Mouse (Mus musculus) layer of hippocampus, adult 8-10 months (tissue): ENCODE measurements at regions not wholly inside any gene's neighbourhood (a gene's known extent, or its start where the extent isn't known, plus 50 kb on each side); places are given as distances from the start of the nearest gene placed in this dataset.
"Not testable (repeated sequence)": the region's sequence is repeated elsewhere in the genome, so short reads cannot be mapped to it uniquely, and the experiment has no call there.

ENCODE experiments used
- DNase-seq, 2 experiments: peaks; one replicate each; pipeline ENCODE4 v3.0.0; 2022; ENCODE audit warnings: low spot score in 2 of 2

GRCm38 (mm10) chr8:34651750-34652149, 540.2 kb upstream of the Gm10131 start:
- no peak for DNase-seq

DNA sequence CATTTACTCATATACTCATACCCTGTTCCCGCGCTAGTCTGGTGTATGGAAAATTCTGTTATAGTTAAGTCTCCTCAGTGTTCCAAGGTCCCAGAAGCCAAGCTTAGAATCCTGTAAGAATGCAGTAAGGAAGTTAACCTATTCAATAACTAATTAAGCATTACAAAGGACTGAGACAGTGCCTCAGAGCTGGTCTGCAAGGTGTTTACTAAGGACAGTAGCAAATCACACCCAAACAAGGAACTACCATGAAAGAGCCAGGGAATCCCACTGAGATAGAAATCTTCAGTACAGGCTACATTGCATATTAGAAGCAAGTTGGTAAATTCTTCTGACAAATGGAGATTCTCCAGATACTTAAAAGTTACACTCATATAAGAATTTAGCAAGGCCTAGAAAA, 516.7 kb upstream of the Gm10131 start:
- not testable (repeated sequence) for DNase-seq

DNA sequence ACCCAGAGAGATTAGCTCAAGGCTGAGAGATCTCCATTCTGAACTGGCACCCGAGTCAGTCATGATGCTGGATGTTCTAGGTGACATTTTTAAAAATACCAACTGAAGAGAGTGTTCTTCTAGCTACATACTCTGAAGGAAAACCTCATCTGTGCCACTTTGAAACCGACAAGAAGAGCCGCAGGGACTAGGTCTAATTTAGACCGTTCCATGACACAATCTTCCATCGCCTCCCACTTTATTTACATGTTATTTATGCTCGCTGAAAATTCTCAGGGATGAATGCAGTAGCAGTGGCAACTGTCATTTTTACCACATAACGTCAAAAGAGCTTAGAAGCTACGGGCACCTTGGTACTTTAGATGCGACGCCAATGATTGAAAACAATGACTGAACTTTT, 514.1 kb upstream of the Gm10131 start:
- no peak for DNase-seq

DNA sequence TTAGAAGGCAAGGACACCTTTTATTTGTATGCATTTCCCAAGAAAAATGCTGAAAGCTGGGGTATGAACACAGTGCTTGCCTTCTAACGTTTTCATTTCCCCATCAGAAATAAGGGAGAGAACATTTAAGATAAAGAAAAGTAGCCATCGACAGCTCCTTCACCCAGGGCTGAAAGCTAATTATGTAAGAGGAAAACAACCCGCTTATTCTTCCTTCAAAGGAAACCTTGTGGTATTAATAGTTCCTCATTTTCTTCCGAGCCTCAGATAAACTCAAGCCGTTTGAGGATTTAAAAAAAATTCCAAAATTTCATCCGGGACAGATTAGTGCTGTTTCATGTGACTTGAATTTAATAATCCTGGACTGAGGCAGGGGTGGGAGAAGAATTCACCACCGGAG, 512.2 kb upstream of the Gm10131 start:
- DNase-seq, result no peak

GRCm38 (mm10) chr8:34622177-34623114, 510.9 kb upstream of the Gm10131 start:
- no peak for DNase-seq

GRCm38 (mm10) chr8:34618046-34618445, 506.5 kb upstream of the Gm10131 start:
- no peak for DNase-seq

- no peak for DNase-seq
Measured at GRCm38 (mm10) chr8:34614987-34615386, 503.4 kb upstream of the Gm10131 start.

DNA sequence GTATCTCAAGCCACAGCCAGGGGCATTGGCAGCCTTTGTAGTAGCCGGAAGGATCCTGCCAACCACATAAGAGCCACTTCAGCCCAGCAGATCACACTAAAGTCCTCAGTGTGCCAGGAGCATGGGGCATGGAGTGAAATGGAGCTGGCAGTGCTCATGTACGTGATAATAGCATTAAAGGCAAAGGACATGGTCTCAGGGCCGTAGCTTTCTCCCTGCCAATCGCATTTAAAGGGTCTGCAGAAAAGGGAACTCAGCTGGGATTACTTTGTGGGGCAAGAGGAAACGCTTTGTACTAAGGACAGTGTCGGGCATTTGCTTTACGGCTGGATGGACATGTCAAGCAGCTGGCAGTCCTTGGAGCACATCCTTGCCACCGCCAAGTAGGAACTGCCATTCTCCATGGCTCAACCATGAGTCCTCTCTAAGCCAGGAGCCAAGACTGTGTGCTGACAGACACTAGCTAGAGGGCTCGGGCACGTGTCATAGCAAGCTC, 502.5 kb upstream of the Gm10131 start:
- no peak for DNase-seq

DNA sequence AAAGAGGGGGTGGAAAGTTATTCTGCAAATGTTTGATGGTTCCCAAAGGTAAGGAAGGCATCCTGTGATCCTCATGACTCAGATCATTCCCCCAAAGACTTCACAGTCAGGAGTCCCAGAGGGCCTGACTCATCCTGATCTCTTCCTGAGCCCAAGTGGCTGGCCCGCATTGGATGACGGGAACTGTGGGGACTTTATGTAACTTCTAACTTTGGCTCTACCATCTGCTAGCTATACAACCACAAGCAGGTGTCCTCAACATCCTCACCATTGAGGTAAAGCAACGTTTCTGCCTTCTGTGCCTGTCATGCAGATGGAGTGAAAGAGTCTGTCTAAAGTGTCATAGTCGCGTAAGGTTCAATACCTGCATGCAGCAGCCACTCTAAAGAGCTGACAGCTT, 501.6 kb upstream of the Gm10131 start:
- peak; percentile 37 to 41 for DNase-seq

DNA sequence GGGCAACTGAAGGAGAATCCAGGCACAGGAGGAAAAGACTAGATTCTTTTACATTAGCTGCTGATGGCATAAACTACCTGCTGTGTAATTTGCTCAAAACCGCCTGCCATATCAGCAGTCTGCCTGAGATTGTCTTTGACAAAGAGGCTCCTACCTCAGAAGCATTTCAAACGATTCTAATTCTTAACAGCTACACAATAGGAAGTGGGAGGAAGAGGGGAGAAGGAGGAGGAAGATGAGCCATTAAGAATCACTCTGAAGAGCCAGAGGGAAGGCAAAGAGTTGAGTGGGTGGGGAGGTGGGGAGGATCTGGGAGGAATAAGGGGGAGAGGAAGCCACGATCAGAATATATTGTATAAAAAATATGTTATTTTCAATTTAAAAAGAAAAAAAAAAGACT, 500.9 kb upstream of the Gm10131 start:
- no peak for DNase-seq

GRCm38 (mm10) chr8:34610186-34610585, 498.6 kb upstream of the Gm10131 start:
- no peak for DNase-seq

DNA sequence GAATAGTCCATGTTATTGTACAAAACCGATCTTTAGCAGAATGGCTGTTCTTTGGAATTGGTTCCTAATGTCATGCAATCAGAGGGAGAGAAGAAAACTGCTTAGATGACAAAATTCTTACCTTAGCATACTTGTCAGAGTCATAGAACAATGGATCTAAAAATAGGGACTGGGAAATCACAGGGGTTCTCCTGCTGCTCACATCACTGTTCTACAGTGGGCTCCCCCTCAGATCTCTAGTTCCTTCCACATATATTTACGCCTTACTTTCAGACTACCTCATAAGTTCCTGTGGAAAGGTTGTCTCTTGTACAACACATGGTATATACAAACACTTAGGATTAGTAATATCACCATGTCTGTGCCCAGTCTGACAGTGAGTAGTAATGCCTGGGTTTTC, 495.9 kb upstream of the Gm10131 start:
- no peak for DNase-seq

DNA sequence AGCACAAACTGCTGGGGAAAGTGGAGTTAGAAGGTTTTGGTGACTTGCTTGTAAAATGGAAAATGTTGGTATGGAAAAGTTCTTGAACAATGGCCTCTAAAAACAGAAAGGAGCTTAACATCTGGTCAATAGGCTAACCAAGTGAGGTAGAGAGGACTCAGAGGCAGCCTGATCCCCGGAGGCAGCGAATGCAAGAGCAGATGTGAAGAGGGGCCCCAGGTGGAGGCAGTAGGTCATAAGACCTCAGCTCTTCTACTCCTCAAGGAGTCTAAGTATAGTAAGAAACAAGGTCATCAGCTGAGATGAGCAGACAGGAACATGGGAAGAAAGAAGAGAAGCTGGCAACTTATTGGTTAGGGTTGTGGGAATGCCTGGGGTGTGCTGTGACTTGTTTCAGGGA, 493.5 kb upstream of the Gm10131 start:
- DNase-seq, result no peak

DNA sequence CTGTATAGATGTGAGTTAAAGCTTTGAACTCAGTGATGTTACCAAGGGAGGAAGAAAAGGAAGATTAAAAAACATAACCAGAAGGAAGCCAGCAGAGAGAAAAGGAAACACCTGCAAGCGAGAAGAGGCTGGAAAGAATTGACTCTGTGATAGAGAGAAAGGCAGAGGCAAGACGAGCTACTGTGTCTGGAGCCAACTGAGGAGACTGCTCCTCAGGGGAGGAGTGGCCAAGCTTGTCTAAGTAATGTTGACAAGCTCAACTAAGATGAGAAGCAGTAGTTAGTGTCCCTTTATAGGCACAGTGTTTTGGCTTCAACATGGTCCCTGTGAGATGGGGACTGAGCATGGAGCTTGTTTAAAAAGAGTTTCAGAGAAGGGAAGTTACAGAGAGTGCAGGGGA, 493.0 kb upstream of the Gm10131 start:
- no peak for DNase-seq

- DNase-seq, result no peak
Measured at GRCm38 (mm10) chr8:34601426-34601953, 490.0 kb upstream of the Gm10131 start.

- no peak for DNase-seq
Measured at GRCm38 (mm10) chr8:34600880-34601279, 489.3 kb upstream of the Gm10131 start.

DNA sequence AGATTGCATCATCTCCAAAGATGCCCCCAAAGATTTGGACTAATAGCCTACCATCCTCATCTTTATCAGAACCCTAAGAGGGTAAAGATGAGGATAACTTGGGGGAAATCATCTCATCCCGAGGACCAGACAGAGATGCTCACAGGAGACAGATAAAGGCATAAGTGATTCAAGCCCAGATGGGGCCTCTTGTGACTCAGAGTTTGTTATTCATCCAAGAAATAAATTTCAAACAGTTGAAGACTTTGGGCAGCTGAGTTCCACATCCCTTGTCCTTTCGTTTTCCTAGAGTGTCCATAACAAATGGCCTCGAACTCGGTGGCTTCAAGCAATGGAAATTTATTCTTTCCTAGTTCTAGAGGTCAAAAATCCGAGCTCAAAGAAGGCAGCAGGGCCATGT, 485.1 kb upstream of the Gm10131 start:
- no peak for DNase-seq

DNA sequence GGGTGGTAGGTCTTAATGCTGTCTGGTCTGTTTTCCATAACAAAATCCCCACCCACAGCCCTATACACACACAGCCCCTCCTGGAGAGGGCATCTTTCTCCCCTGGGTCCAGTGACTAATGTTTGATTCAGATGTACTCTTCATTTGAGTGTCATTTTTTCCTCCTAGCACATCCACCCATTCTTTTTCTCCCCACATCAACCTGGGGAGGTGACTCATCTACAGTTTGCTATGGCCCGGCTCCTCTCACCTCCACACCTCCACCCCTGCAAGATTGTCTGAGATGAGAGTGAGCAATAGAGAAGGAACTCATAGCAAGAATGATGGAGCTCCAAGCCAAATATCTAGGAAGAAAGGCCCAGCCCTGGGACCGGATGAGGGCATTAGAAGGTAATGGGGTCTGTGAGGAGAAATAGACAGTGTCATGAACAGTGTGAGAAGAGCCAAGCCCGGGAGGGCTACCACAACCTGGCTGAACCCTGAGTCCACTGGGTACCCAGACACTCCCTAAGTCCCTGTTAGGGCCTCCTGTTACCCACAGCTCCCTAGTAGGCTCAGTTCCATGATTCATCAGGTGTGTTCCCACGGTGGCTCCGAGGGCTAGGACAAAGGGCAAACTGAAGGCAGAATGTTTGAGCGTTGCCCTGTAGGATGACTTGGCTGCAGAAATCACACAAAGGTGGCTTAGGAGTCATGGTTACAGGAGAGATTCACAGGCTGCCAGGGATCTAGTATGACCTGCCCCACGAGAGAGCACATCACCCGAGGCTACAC, 479.6 kb upstream of the Gm10131 start:
- no peak for DNase-seq

DNA sequence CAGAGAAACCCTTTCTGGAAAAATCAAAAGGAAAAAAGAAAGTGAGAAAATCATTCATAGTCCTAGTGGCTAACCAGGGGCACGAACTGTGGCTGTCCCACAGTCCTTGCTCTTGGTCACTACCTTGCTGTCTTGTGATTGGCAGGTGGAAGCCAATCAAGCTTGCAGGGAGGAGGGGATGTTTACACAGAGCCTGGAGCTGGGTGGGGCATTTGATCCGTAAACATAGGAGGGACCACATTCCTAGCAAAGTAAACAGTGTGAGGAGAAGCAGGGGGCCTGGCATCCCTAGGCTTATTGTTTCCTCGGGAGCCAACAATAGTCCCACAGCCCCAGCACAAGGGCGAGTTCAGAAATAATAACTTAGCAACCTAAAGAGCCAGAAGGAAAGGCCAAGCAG, 466.5 kb upstream of the Gm10131 start:
- no peak for DNase-seq

DNA sequence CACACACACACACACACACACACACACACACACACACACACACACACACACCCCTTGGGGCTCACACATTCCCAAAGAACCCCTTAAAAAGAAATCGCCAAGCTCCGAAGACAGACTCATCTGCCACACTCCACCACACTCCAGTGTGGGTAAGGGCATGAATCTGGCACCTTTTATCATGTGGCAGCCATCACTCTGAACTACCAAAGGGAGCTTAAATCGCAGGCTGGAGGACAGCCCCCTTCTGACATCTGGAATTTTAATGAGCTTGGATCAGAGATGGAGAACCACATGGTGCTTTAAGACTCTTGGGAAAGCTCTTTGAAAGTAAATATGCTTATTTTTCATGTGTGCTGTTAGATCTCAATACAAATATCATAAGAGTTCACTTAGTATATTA, 462.5 kb upstream of the Gm10131 start:
- DNase-seq, result no peak

DNA sequence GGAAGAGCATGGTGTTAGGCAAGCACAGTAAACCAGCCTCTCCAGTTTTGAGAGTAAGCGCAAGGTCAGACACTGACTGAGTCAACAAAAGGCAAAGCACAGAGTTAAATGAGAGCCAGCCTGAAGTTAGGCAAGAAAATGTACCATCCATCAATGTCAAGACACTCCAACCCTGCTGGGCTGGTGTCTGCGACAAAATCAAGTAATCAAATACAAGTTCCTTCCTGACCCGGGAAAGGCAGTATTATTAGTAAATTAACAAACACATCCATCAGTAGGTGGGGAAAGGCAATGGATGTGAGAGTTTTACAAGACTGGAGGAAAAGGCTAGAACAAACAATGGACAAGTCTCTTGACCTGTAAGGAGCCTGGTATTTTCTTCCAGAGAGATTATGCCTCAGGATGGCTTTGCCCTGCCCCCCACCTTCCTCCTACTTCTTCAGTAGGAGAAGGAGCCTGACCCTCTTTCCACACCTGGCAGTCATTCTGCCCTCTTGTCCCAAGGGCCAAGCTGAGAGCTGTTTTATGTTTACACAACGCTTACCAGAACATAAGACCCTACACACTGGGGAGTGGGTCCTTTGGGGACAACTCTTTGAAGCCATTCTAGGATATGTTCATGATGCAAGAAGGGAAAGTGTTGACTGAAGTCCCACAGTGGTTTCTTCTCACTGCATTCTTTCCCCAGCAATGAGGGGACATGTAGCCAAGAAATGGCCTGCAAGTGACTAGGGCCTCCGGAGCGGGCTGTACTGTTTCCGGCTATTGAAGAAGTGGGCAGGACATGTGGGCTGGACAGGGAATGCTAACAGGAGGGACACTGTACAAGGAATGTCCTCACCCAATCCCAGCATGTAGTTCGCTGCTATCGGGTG, 461.7 kb upstream of the Gm10131 start:
- DNase-seq, result no peak
